Mouse (Mus musculus) CH12.LX (cell line): Measurements from ENCODE around the gene Rpl26.

Experiments
- ELF1 ChIP-seq: IDR thresholded peaks from 2 replicates; pipeline ENCODE4 v1.6.1; 2014; ENCODE audit warnings: low read depth, mild to moderate bottlenecking, inconsistent platforms, low read length, improper control_type of control experiment
- EP300 ChIP-seq: IDR thresholded peaks from 2 replicates; pipeline ENCODE4 v1.6.1; 2011; ENCODE audit warnings: low read length, improper control_type of control experiment
- ETS1 ChIP-seq: conservative IDR thresholded peaks from 2 replicates; pipeline ENCODE4 v1.6.1; 2012; ENCODE audit warnings: low read depth, mild to moderate bottlenecking, inconsistent platforms, low read length, improper control_type of control experiment, moderate library complexity
- IRF4 ChIP-seq: IDR thresholded peaks from 2 replicates; pipeline ENCODE4 v1.6.1; 2014; ENCODE audit warnings: low read depth, mild to moderate bottlenecking, inconsistent platforms, low read length, improper control_type of control experiment
- MAX ChIP-seq: IDR thresholded peaks from 2 replicates; pipeline ENCODE4 v1.6.1; 2011; ENCODE audit warnings: low read length, improper control_type of control experiment
- MAZ ChIP-seq: IDR thresholded peaks from 2 replicates; pipeline ENCODE4 v1.6.1; 2012; ENCODE audit warnings: low read depth, mild to moderate bottlenecking, inconsistent platforms, low read length, improper control_type of control experiment, moderate library complexity
- NELFE ChIP-seq: IDR thresholded peaks from 2 replicates; pipeline ENCODE4 v1.6.1; 2011; ENCODE audit warnings: low read depth, low read length, improper control_type of control experiment
- NRF1 ChIP-seq: IDR thresholded peaks from 2 replicates; pipeline ENCODE4 v1.6.1; 2014; ENCODE audit warnings: low read depth, mild to moderate bottlenecking, inconsistent platforms, low read length, improper control_type of control experiment, moderate library complexity
- POLR2A ChIP-seq: IDR thresholded peaks from 2 replicates; pipeline ENCODE4 v1.6.1; 2011; ENCODE audit warnings: low read depth, mild to moderate bottlenecking, improper control_type of control experiment, low read length
- TBP ChIP-seq: conservative IDR thresholded peaks from 2 replicates; pipeline ENCODE4 v1.6.1; 2011; ENCODE audit warnings: low read depth, low read length, improper control_type of control experiment
- TCF12 ChIP-seq: IDR thresholded peaks from 2 replicates; pipeline ENCODE4 v1.6.1; 2014; ENCODE audit warnings: low read depth, mild to moderate bottlenecking, inconsistent platforms, low read length, improper control_type of control experiment
- ZC3H11A ChIP-seq: IDR thresholded peaks from 2 replicates; pipeline ENCODE4 v1.6.1; 2012; ENCODE audit warnings: low read depth, mild to moderate bottlenecking, inconsistent platforms, low read length, improper control_type of control experiment
- ZKSCAN1 ChIP-seq: IDR thresholded peaks from 2 replicates; pipeline ENCODE4 v1.6.1; 2012; ENCODE audit warnings: low read depth, inconsistent platforms, low read length, improper control_type of control experiment, borderline replicate concordance

GRCm38 (mm10) chr11:68862260-68862659 lies 39.1 kb upstream of the Rpl26 start:
- no peak for TF ChIP-seq MAZ
- no peak for TF ChIP-seq ELF1
- no peak for TF ChIP-seq POLR2A
- no peak for TF ChIP-seq ZC3H11A
- no peak for TF ChIP-seq ZKSCAN1
- TF ChIP-seq TCF12: no peak
- no peak for TF ChIP-seq IRF4
- TF ChIP-seq MAX: no peak
- TF ChIP-seq NRF1: no peak
- TF ChIP-seq TBP: no peak
- no peak for TF ChIP-seq EP300
- TF ChIP-seq NELFE: no peak
- TF ChIP-seq ETS1: no peak
